Mouse (Mus musculus) C2C12 (cell line): ENCODE measurements around the gene Gpr179. TPM values are rescaled to one million over a fixed set of nuclear protein-coding genes. Genes with fewer than 3 reads are reported as not detected.

ENCODE experiments used
- H3K27me3 ChIP-seq: one replicate; pipeline ENCODE4 v1.6.1; 2011; ENCODE audit not compliant: control insufficient read depth, insufficient read depth, insufficient read length
- H3K36me3 ChIP-seq: one replicate; pipeline ENCODE4 v1.6.1; 2011; ENCODE audit not compliant: control insufficient read depth, insufficient read depth
- H3K4me3 ChIP-seq: one replicate; pipeline ENCODE4 v1.5.1; 2011; ENCODE audit warnings: mild to moderate bottlenecking, control low read depth; ENCODE audit not compliant: poor library complexity, insufficient read depth, severe bottlenecking
- H3K79me2 ChIP-seq: one replicate; pipeline ENCODE4 v1.6.1; 2011; ENCODE audit not compliant: control insufficient read depth, insufficient read depth
- H3K79me3 ChIP-seq: one replicate; pipeline ENCODE4 v1.6.1; 2011; ENCODE audit warnings: low read depth, control low read depth
- H3ac ChIP-seq: one replicate; pipeline ENCODE3; 2011; ENCODE audit warnings: low read depth; ENCODE audit not compliant: control insufficient read depth, insufficient read length
- CEBPB ChIP-seq: IDR thresholded peaks from one replicate; pipeline ENCODE4 v1.6.1; 2011; ENCODE audit warnings: low read depth, mild to moderate bottlenecking, control low read depth, moderate library complexity
- CTCF ChIP-seq: IDR thresholded peaks from one replicate; pipeline ENCODE4 v1.5.1; 2011; ENCODE audit not compliant: control insufficient read depth, insufficient read depth, insufficient read length
- FOSL1 ChIP-seq: IDR thresholded peaks from one replicate; pipeline ENCODE4 v1.8.0; 2011; ENCODE audit warnings: mild to moderate bottlenecking, low read length; ENCODE audit not compliant: poor library complexity, insufficient read depth, severe bottlenecking
- MAX ChIP-seq: IDR thresholded peaks from one replicate; pipeline ENCODE4 v1.6.1; 2011; ENCODE audit warnings: mild to moderate bottlenecking, control low read depth
- MYOD1 ChIP-seq: IDR thresholded peaks from one replicate; pipeline ENCODE4 v1.6.1; 2011; ENCODE audit warnings: low read depth; ENCODE audit not compliant: control insufficient read depth, insufficient read length
- MYOG ChIP-seq: IDR thresholded peaks from one replicate; pipeline ENCODE4 v1.6.1; 2011; ENCODE audit not compliant: control insufficient read depth, insufficient read length; ENCODE audit errors: extremely low read depth
- USF1 ChIP-seq: IDR thresholded peaks from one replicate; pipeline ENCODE4 v1.6.1; 2011; ENCODE audit warnings: low read depth, mild to moderate bottlenecking, control low read depth, moderate library complexity
- long read RNA-seq, 2 experiments: library from polyadenylated mRNA; unstranded; transcript quantifications; one replicate each; pipeline ENCODE4 v2.0.0; 2019 to 2020
- polyA plus RNA-seq: library from polyadenylated mRNA; unstranded; fragments of >200 nt; fragmentation: generic; extraction: Trizol; gene quantifications from one replicate; pipeline ENCODE4 v1.2.1, GENCODE M21; 2012; ENCODE audit warnings: missing spikeins

Gpr179 gene
- polyA plus RNA-seq = 0.05 TPM
- long read RNA-seq, experiment 1 = 0 reads
- long read RNA-seq, experiment 2 = 0 reads

GRCm38 (mm10) chr11:97352027-97352684 is at the start of gene Gpr179:
TSS of gene Gpr179 (minus strand) at chr11:97352077.
- no peak for TF ChIP-seq FOSL1
- TF ChIP-seq CTCF = no peak
- TF ChIP-seq USF1 = no peak
- TF ChIP-seq MAX = no peak
- no peak for TF ChIP-seq CEBPB
- TF ChIP-seq MYOD1 = no peak
- TF ChIP-seq MYOG = no peak

GRCm38 (mm10) chr11:97401082-97401481 is 49.2 kb upstream of the Gpr179 start:
- Histone ChIP-seq H3K27me3 (no peaks in the 10 kb centered on the region), H3K4me3 (no peak overlapping the region), H3ac (no peak overlapping the region), H3K79me2 (no peaks in the 10 kb centered on the region), H3K79me3 (no peaks in the 10 kb centered on the region), H3K36me3 (no peaks in the 10 kb centered on the region)
- TF ChIP-seq MAX (no peak), MYOD1 (peak; percentile 53), CEBPB (peak; percentile 66), FOSL1 (no peak)

More at GRCm38 (mm10) chr11:97352027-97352684, at the start of gene Gpr179:
- no peak within 1 kb of the TSS for H3K4me3 ChIP-seq
- H3ac ChIP-seq = no peak within 1 kb of the TSS
- H3K36me3 ChIP-seq = no peaks in the 10 kb centered on the region
- H3K79me2 ChIP-seq = no peaks in the 10 kb centered on the region
- H3K79me3 ChIP-seq = no peaks in the 10 kb centered on the region
- peaks cover 4% of the 10 kb centered on the region for H3K27me3 ChIP-seq

DNA sequence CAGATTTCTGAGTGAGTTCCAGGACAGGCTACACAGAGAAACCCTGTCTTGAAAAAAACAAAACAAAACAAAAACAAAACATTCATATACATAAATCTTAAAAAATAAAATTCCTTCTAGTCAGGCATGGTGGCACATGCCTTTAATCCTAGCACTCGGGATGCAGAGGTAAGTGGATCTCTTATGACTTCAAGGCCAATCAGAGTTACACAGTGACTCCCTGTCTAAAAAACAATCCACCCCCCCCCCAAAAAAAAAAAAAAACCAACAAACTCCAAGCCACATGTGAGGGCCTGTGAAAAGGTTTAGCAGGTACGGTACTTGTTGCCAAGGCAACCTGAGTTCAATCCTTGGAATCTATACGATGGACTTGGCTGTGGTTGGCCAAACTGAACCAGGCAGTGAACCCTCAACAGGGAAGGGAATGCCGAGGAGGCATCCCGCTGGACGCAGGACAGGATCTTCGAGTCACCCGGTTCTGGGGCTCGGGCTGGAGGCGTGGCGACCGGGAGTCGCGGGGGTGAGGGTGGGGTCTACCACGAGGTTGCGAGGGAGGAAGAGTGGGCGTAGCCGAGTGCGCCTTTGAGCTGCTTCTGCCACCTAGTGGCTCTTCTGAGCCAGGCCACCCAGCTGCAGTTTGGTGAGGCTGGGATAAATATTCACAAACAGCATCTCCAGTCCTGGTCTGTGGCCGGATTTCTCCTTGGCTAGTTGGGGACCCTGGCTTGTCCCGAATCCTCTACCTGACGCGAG is 48.3 kb upstream of the Gpr179 start:
- Histone ChIP-seq H3K79me2 (no peaks in the 10 kb centered on the region), H3K79me3 (no peaks in the 10 kb centered on the region), H3K4me3 (no peak overlapping the region), H3K27me3 (no peaks in the 10 kb centered on the region), H3K36me3 (no peaks in the 10 kb centered on the region), H3ac (no peak overlapping the region)
- no peak for TF ChIP-seq FOSL1
- TF ChIP-seq CTCF = peak; percentile 94

DNA sequence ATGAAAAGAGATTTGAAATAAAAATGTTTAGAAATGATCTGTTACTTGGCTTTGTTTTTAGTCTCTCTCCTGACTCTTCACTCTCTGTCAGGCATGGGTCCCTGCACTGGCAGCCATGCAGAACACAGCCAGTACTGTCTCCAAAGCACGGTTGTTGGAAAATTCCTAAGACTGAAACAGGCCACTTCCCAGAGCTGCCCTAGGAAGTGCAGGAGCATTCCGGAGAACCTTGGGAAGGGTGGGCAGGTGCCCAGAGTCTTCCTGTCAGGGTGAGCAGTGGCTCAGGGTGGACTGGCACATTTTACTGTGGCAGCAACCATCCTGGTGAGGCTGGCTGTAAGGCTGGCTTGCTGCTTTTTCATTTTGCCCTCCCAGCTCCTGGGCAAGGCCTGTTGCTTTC is 46.6 kb upstream of the Gpr179 start:
- no peak overlapping the region for H3ac ChIP-seq
- TF ChIP-seq CTCF = no peak
- H3K27me3 ChIP-seq = no peaks in the 10 kb centered on the region
- H3K79me3 ChIP-seq = no peaks in the 10 kb centered on the region
- H3K79me2 ChIP-seq = no peaks in the 10 kb centered on the region
- peaks cover 3% of the 10 kb centered on the region for H3K36me3 ChIP-seq
- H3K4me3 ChIP-seq = no peak overlapping the region

DNA sequence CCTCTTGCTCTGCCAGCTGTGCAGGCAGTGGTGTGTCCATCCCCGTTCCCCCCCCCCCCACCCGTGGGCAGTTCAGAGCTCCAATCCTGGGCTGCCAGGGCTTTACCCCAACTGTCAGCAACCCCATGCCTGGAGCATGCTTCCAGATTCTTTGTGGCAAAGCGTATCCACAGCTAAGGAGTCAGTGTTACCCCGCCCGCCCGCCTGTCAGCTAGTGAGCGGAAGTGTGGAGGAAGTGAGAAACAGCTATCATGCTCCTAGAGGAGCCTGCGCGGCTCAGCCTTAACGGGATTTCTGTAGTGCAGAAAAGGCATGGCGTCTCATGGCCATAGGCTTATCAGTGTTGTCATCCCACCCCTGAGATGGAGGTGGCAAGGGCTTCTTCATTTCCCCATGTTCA is 42.3 kb upstream of the Gpr179 start:
- H3K36me3 ChIP-seq = peaks cover 43% of the 10 kb centered on the region
- H3K79me3 ChIP-seq = no peaks in the 10 kb centered on the region
- H3ac ChIP-seq = no peak overlapping the region
- no peaks in the 10 kb centered on the region for H3K79me2 ChIP-seq
- TF ChIP-seq CTCF (no peak), MYOD1 (no peak)
- no peaks in the 10 kb centered on the region for H3K27me3 ChIP-seq
- no peak overlapping the region for H3K4me3 ChIP-seq

GRCm38 (mm10) chr11:97393658-97394057 is 41.8 kb upstream of the Gpr179 start:
- H3K36me3 ChIP-seq = peaks cover 43% of the 10 kb centered on the region
- H3ac ChIP-seq = no peak overlapping the region
- no peaks in the 10 kb centered on the region for H3K27me3 ChIP-seq
- H3K79me2 ChIP-seq = no peaks in the 10 kb centered on the region
- H3K79me3 ChIP-seq = no peaks in the 10 kb centered on the region
- no peak overlapping the region for H3K4me3 ChIP-seq
- TF ChIP-seq MYOD1 (no peak), CTCF (no peak), USF1 (no peak), CEBPB (no peak), MYOG (no peak), MAX (no peak), FOSL1 (no peak)
